Mouse (Mus musculus) kidney, adult 18-20 months (tissue): ENCODE measurements around the gene Nkiras2.
"Not testable (repeated sequence)": the region's sequence is repeated elsewhere in the genome, so short reads cannot be mapped to it uniquely, and the experiment has no call there.

Experiments
- DNase-seq: peaks from one replicate; pipeline ENCODE4 v3.0.0; 2021

Gene Nkiras2

GRCm38 (mm10) chr11:100640159-100640906 is 21.3 kb downstream of the Nkiras2 start:
- peak; percentile 33 for DNase-seq

DNA sequence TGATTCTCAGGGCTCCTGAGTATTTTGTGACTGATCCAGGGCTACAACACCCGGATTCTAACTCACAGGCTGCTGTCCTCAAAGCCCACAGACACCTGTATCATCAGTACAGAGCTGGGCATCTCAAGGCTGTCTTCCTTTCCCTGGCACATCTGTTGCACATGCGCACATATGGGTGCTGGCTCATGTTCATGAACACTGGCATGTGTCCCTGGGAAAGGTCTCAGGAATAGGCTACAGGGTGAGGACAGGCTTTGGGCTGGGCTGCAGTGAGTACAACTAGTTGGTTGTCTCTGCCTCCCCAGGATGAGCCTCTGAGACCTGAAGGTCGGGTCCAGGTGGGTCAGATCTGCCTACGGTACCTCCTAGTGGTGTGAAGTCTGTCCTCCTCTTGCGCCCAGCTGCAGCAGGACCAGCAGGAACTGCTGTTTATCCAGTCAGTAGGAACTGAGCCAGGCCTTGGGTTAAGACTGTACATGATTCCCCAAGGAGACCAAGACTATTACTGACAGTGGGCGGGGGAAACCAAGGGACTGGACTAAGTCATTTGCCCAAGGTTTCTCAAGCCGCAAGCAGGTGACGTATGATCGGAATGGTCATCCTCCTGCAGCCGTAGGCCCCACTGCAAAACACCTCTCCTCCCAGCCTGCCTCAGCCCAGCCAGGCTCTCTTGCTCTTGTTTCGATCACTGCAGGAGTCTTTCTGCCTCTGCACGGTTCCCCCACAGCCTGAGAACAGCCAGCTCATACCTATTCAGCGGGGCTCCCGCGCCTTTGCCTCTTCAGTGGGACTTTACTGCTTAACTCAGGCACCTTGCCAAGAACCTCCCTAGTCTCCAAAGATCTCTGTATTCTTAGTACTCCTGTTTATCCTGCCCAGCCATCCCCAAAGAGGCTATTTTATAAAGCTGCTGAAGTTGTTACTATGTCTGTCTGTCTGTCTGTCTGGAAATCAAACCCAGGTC is 24.9 kb downstream of the Nkiras2 start:
- no peak for DNase-seq

DNA sequence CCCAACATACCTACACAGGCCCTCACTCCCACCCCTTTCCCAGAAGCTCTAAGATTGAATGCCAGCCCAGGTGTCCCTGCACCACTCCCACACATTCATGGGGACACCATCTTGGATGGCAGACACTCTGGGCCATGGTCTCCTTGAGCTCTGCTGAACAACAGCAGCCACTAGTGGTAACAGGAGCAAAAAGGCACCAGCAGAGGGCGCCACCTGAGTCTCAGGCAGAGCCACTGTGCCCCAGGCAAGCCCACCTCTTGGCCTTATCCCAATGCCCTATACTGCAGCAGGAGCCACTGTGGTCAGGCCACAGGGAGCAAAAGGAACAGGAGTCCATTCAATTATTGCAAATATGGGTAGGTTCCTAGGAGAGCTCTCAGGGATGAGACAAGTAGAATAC is 27.2 kb downstream of the Nkiras2 start:
- DNase-seq = peak; percentile 51

DNA sequence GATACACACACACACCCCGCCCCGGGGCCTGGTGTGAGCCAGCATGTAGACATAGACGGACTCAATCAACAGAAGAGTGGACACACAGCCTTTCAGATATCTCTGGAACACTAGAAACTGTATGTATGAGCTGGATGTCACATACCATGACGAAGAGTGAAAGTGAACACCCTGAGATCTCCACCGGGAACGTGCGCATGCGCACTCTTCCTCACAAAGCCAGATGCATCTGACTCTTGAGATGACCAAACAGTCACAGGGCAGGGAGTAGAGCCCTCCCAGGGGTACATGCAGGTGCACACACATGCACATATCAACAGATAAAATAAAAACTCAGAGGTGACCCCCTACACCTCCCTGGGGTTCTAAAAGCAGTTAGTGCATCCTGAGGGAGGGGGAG is 29.4 kb downstream of the Nkiras2 start:
- DNase-seq = no peak

DNA sequence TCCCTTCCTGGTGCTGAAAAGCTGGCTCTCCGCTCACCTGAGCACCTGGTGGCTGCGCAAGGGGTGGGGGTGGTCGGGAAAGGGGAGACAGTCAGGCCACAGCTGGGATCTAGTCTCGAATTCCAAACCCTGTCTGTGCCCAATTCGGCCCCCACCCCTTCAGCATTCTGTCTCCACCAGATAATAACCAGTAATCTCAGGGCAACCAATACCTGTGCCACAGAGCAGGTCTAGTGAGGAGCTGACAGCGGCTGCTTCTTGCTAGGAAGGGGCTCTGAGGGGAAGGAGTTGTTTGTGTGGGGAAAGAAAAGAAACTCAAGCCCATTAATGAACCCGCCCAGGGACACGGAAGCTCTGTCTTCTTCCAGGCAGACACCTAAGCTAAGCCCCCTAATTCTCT is 32.2 kb downstream of the Nkiras2 start:
- DNase-seq = no peak

GRCm38 (mm10) chr11:100651748-100652147 is 32.7 kb downstream of the Nkiras2 start:
- no peak for DNase-seq

DNA sequence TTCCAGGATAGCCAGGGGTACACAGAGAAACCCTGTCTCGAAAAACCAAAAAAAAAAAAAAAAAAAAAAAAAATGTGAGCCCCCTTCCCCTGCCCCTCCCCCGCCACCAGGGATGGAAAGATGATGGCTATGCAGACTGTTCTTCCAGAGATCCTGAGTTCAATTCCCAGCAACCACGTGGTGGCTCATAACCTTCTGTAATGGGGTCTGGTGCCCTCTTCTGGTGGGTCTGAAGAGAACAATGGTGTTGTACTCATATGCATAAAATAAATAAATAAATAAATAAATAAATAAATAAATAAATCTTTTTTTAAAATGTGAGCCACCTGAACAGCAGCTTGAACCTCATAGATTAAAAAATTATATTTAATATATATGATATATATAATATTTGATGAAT is 36.5 kb downstream of the Nkiras2 start:
- DNase-seq = not testable (repeated sequence)

DNA sequence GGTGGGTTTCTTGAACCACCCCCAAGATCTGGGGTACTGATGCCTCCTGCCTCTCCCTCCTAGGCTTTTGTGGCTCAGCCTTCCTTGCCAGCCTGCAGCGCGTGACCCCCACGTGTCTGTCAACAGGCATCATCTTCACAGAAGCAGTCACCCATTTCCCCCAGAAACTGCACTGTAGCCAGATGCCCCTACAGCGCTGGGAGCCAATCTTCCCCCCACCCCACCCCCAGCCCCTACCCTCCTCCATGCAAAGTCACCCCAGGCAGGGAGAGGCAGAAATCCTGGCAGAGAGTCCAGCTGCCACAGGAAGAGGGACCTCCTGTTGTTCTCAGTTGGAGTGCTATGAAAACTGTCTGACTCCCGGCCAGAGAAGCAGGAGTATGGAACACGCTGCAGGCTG is 37.4 kb downstream of the Nkiras2 start:
- no peak for DNase-seq

DNA sequence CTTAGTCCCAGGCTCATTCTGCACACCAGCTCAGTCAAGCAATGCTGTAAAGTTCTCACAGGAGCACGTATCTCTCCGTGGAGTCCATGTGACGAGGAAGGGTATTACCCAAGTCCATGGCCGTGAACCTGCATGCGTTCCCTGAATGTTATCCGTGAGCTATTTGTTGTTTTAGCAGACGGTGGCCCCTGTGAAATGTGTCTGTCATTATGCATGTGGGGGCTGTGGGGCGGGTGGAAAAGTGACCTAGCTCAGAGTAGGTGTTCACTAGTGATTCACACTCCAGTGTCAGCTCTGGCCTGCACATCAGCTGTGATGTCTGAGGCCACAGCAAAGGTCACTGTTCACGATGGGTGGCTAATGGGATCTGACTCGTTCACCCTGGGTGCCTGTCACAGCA is 40.8 kb downstream of the Nkiras2 start:
- no peak for DNase-seq

DNA sequence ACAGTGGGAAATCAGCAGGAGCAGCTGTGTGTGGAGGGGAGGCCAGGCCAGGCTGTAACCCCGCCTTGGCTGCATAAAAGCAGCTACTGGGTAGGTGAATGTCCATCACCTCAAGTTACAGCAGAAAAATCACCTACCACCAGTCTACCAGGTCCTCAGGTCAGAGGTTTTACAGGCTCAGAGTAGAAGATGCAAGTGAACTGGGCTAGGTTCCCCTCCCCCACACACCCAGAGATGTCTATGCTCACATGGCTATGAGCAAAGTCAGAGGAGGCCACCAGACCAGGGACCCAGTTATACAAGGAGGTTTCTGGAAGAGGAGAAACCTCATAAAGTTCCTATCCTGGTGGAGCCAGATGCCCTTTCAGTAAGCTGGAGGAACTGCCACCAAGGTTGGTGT is 52.0 kb downstream of the Nkiras2 start:
- no peak for DNase-seq

- no peak for DNase-seq
Observed at GRCm38 (mm10) chr11:100671956-100672355, 52.9 kb downstream of the Nkiras2 start.

DNA sequence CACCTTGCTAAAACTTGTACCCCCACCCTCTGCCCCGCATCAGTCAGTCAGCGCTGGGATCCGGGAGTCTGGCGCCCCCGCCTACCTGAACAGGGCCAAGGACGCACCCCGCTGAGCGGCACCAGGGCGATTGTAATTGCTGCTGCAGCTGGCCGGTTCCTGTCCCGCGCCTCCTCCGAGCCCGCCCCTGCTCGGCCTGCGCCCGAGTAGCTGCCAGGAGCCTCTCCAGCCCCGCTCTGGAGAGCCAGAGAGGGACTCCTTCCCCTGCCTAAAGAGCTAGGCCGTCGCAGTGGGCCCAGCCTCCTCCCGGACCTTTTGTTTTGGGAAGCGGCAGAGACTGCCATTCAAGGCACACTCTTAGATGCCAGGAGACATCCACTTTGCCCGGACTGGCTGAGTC is 54.1 kb downstream of the Nkiras2 start:
- DNase-seq = no peak
